Mouse (Mus musculus): ENCODE results near the gene Defa2.
"Not testable (repeated sequence)": the region's sequence is repeated elsewhere in the genome, so short reads cannot be mapped to it uniquely, and the experiment has no call there.

Defa2 gene

DNA sequence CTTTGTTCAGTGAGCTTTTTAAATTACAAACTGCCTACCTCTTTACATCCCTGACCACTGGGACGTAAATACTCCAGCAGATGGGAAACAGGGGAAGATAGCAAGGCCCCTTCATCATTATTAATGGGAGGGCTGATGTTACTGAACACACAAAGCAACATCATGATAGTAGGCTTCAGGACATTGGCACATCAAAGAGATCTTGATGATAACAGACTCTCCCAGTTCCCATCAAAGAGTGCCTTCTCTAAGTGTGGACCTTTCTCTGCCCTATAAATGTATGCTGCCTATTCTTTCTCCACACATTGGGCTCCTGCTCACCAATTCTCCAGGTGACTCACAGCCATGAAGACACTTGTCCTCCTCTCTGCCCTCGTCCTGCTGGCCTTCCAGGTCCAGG is at the start of gene Defa2:
Gene Defa2 (plus strand): TSS at position 301 of the 400 bp plus-strand sequence.
- in situ Hi-C loops (cut with MboI; ENCODE audit: unreplicated experiment in 2 of 2), result not testable (repeated sequence)

DNA sequence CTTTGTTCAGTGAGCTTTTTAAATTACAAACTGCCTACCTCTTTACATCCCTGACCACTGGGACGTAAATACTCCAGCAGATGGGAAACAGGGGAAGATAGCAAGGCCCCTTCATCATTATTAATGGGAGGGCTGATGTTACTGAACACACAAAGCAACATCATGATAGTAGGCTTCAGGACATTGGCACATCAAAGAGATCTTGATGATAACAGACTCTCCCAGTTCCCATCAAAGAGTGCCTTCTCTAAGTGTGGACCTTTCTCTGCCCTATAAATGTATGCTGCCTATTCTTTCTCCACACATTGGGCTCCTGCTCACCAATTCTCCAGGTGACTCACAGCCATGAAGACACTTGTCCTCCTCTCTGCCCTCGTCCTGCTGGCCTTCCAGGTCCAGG is 13.2 kb downstream of the Defa2 start, which contains the start of gene Defa33:
Gene Defa33 (plus strand): TSS at position 301 of the 400 bp plus-strand sequence.
- in situ Hi-C loops (cut with MboI; ENCODE audit: unreplicated experiment in 2 of 2), result not testable (repeated sequence)

DNA sequence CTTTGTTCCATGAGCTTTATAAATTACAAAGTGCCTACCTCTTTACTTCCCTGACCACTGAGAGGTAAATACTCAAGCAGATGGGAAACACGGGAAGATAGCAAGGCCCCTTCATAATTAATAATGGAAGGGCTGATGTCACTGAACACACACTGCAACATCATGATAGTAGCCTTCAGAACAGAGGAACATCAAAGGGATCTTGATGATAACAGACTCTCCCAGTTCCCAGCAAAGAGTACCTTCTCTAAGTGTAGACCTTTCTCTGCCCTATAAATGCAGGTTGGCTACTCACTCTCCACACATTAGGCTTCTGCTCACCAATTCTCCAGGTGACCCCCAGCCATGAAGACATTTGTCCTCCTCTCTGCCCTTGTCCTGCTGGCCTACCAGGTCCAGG is 48.8 kb downstream of the Defa2 start, which contains the start of gene Defa36:
Gene Defa36 (plus strand): TSS at position 301 of the 400 bp plus-strand sequence.
- in situ Hi-C loops (cut with MboI; ENCODE audit: unreplicated experiment in 2 of 2), result not testable (repeated sequence)
